Mouse (Mus musculus) lung, postnatal 0 days (tissue): ENCODE data around the gene Tmprss11f. TPM values are rescaled to one million over a fixed set of nuclear protein-coding genes. Genes with fewer than 3 reads are reported as not detected.
"Not testable (repeated sequence)": the region's sequence is repeated elsewhere in the genome, so short reads cannot be mapped to it uniquely, and the experiment has no call there.

Experiments used
- ATAC-seq: fragments of 200-750 bp; cut with Nextera tagmentation; 2 replicates; pipeline ENCODE4 v1.8.0; 2017; ENCODE audit warnings: moderate library complexity
- DNase-seq: peaks from one replicate; pipeline ENCODE4 v3.0.0-alpha.2; 2016; ENCODE audit warnings: low spot score
- H3K27ac ChIP-seq: fragments of 300-500 bp; sonication (generic); 2 replicates; pipeline ENCODE4 v1.5.1; 2014; ENCODE audit warnings: antibody characterized with exemption, mild to moderate bottlenecking, low read length, mixed read lengths
- H3K27me3 ChIP-seq: fragments of 300-500 bp; sonication (generic); replicated peaks from 2 replicates; pipeline ENCODE4 v1.6.1; 2014; ENCODE audit warnings: low read length, mixed read lengths; ENCODE audit not compliant: insufficient read depth
- H3K36me3 ChIP-seq: fragments of 300-500 bp; sonication (generic); 2 replicates; pipeline ENCODE4 v1.6.1; 2014; ENCODE audit warnings: low read length, mixed read lengths; ENCODE audit not compliant: insufficient read depth
- H3K4me1 ChIP-seq: fragments of 300-500 bp; sonication (generic); 2 replicates; pipeline ENCODE4 v1.6.1; 2014; ENCODE audit warnings: antibody characterized with exemption, low read depth, low read length, mixed read lengths; ENCODE audit not compliant: insufficient read depth
- H3K4me2 ChIP-seq: fragments of 300-500 bp; sonication (generic); replicated peaks from 2 replicates; pipeline ENCODE4 v1.6.1; 2014; ENCODE audit warnings: low read depth, mild to moderate bottlenecking, low read length, moderate library complexity, mixed read lengths
- H3K4me3 ChIP-seq: fragments of 300-500 bp; sonication (generic); 2 replicates; pipeline ENCODE4 v1.5.1; 2014; ENCODE audit warnings: low read depth, low read length
- H3K9ac ChIP-seq: fragments of 300-500 bp; sonication (generic); replicated peaks from 2 replicates; pipeline ENCODE4 v1.6.1; 2014; ENCODE audit warnings: low read depth, mild to moderate bottlenecking
- H3K9me3 ChIP-seq: fragments of 300-500 bp; sonication (generic); 2 replicates; pipeline ENCODE4 v1.6.1; 2016; ENCODE audit warnings: low read length, mixed read lengths
- CTCF ChIP-seq: IDR thresholded peaks from 2 replicates; pipeline ENCODE4 v1.5.1; 2016; ENCODE audit warnings: antibody characterized with exemption, mild to moderate bottlenecking
- EP300 ChIP-seq: IDR thresholded peaks from 2 replicates; pipeline ENCODE4 v1.6.1; 2016; ENCODE audit warnings: antibody characterized with exemption, mild to moderate bottlenecking, control low read depth
- WGBS: fragments of 180-500 bp; shearing (Covaris S2); extraction: QIAGEN DNeasy Blood & Tissue Kit; methylation state at CpG from one replicate; pipeline ENCODE4 v1.1.7; 2014; 5-methylcytosine and 5-hydroxymethylcytosine counted together
- polyA plus RNA-seq: library from polyadenylated mRNA; unstranded; fragments of >200 nt; fragmentation: Nextera tagmentation; extraction: Ambion mirVana; gene quantifications from 2 replicates; pipeline ENCODE4 v1.2.1, GENCODE M21; 2015

The Tmprss11f gene
- polyA plus RNA-seq = not detected in 2 replicates

DNA sequence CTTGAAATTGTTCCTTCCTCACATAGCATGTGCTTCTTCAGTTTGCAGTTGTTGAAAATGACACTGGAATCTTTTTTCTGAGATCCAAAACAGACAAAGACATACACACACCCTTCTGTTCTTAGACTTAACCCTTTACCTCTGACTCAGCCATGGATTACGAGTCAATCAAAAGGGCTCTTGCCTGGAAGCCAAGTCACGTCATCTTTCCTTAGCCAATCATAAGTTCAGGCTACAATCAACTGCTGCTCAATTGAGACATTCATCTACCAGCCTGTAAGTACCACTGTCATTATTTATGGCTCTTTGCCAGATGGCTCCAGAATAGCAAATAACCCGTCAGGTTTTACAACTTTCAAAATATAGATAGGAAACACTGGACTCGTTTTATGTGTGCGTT is at the start of gene Tmprss11f:
TSS of gene Tmprss11f (minus strand) at position 101 of the 400 bp plus-strand sequence.
- Histone ChIP-seq H3K4me1 (no peaks in the 10 kb centered on the region), H3K9me3 (no peaks in the 10 kb centered on the region), H3K27me3 (no peaks in the 10 kb centered on the region), H3K4me3 (no peak within 1 kb of the TSS), H3K27ac (no peak within 1 kb of the TSS), H3K9ac (no peak within 1 kb of the TSS), H3K36me3 (no peaks in the 10 kb centered on the region), H3K4me2 (no peak within 1 kb of the TSS)
- TF ChIP-seq CTCF (no peak), EP300 (no peak)
- WGBS = 64% methylated on average over 5 of the region's 5 CpGs
- DNase-seq (no peak), ATAC-seq (no peak)

DNA sequence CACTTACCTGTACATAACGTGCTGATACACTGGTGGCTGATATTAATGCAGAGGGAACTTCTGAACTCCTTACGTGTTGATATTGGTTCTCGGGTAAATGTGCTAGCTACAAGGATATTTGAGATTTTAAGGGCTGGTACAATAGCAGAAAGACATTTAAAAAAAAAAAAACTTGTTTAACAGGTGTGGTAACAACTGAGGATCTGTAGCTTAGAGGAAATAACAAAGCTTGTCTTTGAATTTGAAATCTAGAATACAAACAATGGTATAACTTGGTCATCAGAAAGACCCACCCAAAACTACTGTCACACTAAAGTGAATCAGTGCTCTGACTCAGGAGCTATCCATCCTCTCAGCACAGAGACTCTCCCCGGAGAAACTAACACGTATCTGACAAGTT is 44.0 kb upstream of the Tmprss11f start, which contains the start of gene Tmprss11b:
TSS of gene Tmprss11b (minus strand) at position 101 of the 400 bp plus-strand sequence.
- H3K4me1 ChIP-seq = no peaks in the 10 kb centered on the region
- no peak within 1 kb of the TSS for H3K4me3 ChIP-seq
- no peak within 1 kb of the TSS for H3K4me2 ChIP-seq
- DNase-seq (no peak), ATAC-seq (no peak)
- 60% methylated on average over 5 of the region's 5 CpGs for WGBS
- no peak within 1 kb of the TSS for H3K27ac ChIP-seq
- no peak within 1 kb of the TSS for H3K9ac ChIP-seq
- TF ChIP-seq CTCF (no peak), EP300 (no peak)
- no peaks in the 10 kb centered on the region for H3K27me3 ChIP-seq
- no peaks in the 10 kb centered on the region for H3K9me3 ChIP-seq
- H3K36me3 ChIP-seq = no peaks in the 10 kb centered on the region

GRCm38 (mm10) chr5:86649185-86649584 is 17.0 kb upstream of the Tmprss11f start:
- peak; percentile 7 for DNase-seq
- not testable (repeated sequence) for ATAC-seq, H3K27ac ChIP-seq, H3K36me3 ChIP-seq, H3K9me3 ChIP-seq, H3K27me3 ChIP-seq, H3K4me1 ChIP-seq, H3K4me3 ChIP-seq, H3K4me2 ChIP-seq, H3K9ac ChIP-seq
- WGBS = 23% methylated on average over 4 of the region's 4 CpGs
- peak; percentile 37 for TF ChIP-seq CTCF

DNA sequence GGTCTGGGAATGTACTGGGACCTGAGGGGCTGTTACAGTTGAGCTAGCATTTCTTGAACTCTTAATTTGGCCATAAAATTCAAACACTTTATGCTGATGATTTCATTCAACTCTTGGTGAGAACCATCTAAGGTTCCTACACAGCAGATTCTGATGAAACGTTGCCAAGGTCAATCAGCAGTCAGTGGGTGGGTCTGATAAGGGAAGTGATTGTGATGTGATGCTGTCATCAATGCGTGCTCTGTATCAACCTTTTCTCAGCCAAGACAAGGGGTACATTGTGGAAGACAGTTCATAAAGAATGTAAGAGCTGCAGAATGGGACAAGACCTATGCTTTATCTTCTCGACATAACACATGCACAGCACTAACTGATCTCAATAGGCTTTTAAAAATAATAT is 8.6 kb upstream of the Tmprss11f start:
- no peak overlapping the region for H3K9ac ChIP-seq
- no peak for TF ChIP-seq CTCF
- no peak for TF ChIP-seq EP300

DNA sequence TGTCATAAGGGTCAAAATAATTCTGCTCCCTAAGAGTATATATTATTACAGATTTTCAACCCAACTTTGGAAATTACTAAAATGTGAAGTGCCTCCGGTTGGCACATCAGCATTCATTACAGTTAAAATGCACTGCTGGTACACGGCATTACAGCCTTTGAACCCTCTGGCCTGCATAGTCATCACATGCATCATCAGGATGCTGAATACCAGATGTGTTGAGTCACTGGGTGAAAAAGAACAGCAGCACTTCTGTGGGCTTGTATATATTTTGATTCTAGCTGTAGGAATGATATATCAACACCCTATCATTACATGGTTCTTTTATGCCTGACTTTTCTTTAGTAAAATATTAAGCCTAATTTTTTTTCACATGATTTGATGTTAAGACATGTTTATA is 1.5 kb downstream of the Tmprss11f start:
- H3K27me3 ChIP-seq = no peaks in the 10 kb centered on the region
- no peak overlapping the region for H3K4me3 ChIP-seq
- 53% methylated on average over 2 of the region's 2 CpGs for WGBS
- H3K9ac ChIP-seq = no peak overlapping the region
- H3K4me1 ChIP-seq = no peaks in the 10 kb centered on the region
- H3K9me3 ChIP-seq = no peaks in the 10 kb centered on the region
- H3K27ac ChIP-seq = no peak overlapping the region
- TF ChIP-seq EP300 = no peak
- no peak for TF ChIP-seq CTCF
- no peak overlapping the region for H3K4me2 ChIP-seq
- no peak for DNase-seq
- no peak for ATAC-seq
- no peaks in the 10 kb centered on the region for H3K36me3 ChIP-seq

More for the DNA sequence above, 8.6 kb upstream of the Tmprss11f start:
- Histone ChIP-seq H3K4me2 (no peak overlapping the region), H3K27me3 (no peaks in the 10 kb centered on the region), H3K4me1 (no peaks in the 10 kb centered on the region), H3K27ac (no peak overlapping the region), H3K9me3 (no peaks in the 10 kb centered on the region), H3K36me3 (no peaks in the 10 kb centered on the region), H3K4me3 (no peak overlapping the region)
- WGBS = 40% methylated on average over 3 of the region's 3 CpGs
- ATAC-seq (no peak), DNase-seq (no peak)

DNA sequence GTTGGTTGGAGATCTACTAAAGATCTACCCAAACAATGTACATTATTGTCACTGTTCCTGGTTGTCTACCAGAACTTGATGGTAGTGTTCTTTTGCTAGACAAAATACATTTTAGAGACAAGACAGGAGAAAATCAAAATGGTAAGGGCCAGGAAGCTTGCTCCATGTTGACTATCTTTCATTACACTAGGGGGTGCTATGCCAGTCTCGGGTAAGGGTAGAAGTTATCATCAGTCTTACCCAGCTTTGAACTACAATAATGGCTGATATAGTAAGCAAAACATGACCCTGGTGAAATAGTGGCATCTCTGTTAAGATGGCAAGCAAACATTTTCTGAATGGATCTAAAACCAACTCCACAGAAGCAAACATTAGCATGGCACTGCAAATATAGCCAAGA is 10.4 kb downstream of the Tmprss11f start:
- H3K27ac ChIP-seq = no peak overlapping the region
- H3K9ac ChIP-seq = no peak overlapping the region
- no peaks in the 10 kb centered on the region for H3K27me3 ChIP-seq
- no peaks in the 10 kb centered on the region for H3K9me3 ChIP-seq
- H3K4me1 ChIP-seq = no peaks in the 10 kb centered on the region
- no peak for TF ChIP-seq EP300
- TF ChIP-seq CTCF = no peak
- H3K4me3 ChIP-seq = no peak overlapping the region
- H3K4me2 ChIP-seq = no peak overlapping the region
- no peaks in the 10 kb centered on the region for H3K36me3 ChIP-seq
- ATAC-seq = no peak
- 65% methylated on average over 1 of the region's 1 CpGs for WGBS
- DNase-seq = no peak

DNA sequence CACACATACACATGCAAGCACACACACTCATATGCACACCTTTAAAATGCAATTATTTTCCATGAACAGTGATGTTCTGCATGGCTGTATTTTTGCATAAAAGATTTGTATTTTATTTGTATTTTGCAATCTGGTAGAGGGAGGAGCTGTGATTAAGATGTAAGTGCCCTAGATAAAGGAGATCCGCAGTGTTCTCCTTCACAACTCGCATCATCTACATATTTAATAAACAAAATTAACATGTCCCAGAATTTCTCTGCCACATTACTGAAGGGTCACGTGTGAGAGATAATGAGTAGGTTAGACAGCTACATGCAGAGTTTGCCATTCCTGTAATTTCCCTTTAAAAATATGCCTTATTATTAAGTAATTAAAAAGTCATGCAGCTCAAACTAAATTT is 46.3 kb downstream of the Tmprss11f start:
- DNase-seq (no peak), ATAC-seq (no peak)
- Histone ChIP-seq H3K27me3 (no peaks in the 10 kb centered on the region), H3K27ac (no peak overlapping the region), H3K4me1 (no peaks in the 10 kb centered on the region), H3K9ac (no peak overlapping the region), H3K9me3 (no peaks in the 10 kb centered on the region), H3K4me3 (no peak overlapping the region), H3K36me3 (no peaks in the 10 kb centered on the region), H3K4me2 (no peak overlapping the region)
- 77% methylated on average over 3 of the region's 3 CpGs for whole genome bisulfite sequencing
- no peak for TF ChIP-seq EP300
- no peak for TF ChIP-seq CTCF
